Mouse (Mus musculus) limb, embryonic 14.5 days (tissue): ENCODE data around the gene Gm20388. TPM values are rescaled to one million over a fixed set of nuclear protein-coding genes. Genes with fewer than 3 reads are reported as not detected.
A peak's percentile ranks its signal among the peaks of the same experiment; 100 is the strongest.

Source experiments
- ATAC-seq: fragments of 200-750 bp; cut with Nextera tagmentation; 2 replicates; pipeline ENCODE4 v1.8.0; 2017; ENCODE audit warnings: low read depth, moderate number of reproducible peaks, moderate TSS enrichment; ENCODE audit not compliant: low FRiP score
- DNase-seq: peaks from one replicate; pipeline ENCODE4 v3.0.0-alpha.2; 2015; ENCODE audit warnings: low spot score
- H3K27ac ChIP-seq: fragments of 300-500 bp; sonication (generic); replicated peaks from 2 replicates; pipeline ENCODE4 v1.5.1; 2014; ENCODE audit warnings: low read depth, mild to moderate bottlenecking, low read length, moderate library complexity, mixed read lengths
- H3K27me3 ChIP-seq: fragments of 300-500 bp; sonication (generic); 2 replicates; pipeline ENCODE4 v1.6.1; 2014; ENCODE audit warnings: low read length, mixed read lengths; ENCODE audit not compliant: control insufficient read depth, insufficient read depth
- H3K36me3 ChIP-seq: fragments of 300-500 bp; sonication (generic); 2 replicates; pipeline ENCODE4 v1.6.1; 2014; ENCODE audit warnings: mild to moderate bottlenecking, low read length, moderate library complexity, mixed read lengths; ENCODE audit not compliant: control insufficient read depth, insufficient read depth
- H3K4me1 ChIP-seq: fragments of 300-500 bp; sonication (generic); 2 replicates; pipeline ENCODE4 v1.6.1; 2014; ENCODE audit warnings: antibody characterized with exemption, low read length, mixed read lengths; ENCODE audit not compliant: control insufficient read depth, insufficient read depth
- H3K4me2 ChIP-seq: fragments of 300-500 bp; sonication (generic); replicated peaks from 2 replicates; pipeline ENCODE4 v1.6.1; 2014; ENCODE audit warnings: low read depth, mild to moderate bottlenecking, low read length, moderate library complexity; ENCODE audit not compliant: severe bottlenecking
- H3K4me3 ChIP-seq: fragments of 300-500 bp; sonication (generic); replicated peaks from 2 replicates; pipeline ENCODE4 v1.5.1; 2014; ENCODE audit warnings: low read length
- H3K9ac ChIP-seq: fragments of 300-500 bp; sonication (generic); 2 replicates; pipeline ENCODE4 v1.6.1; 2014; ENCODE audit warnings: mild to moderate bottlenecking, low read depth, low read length, moderate library complexity; ENCODE audit not compliant: severe bottlenecking
- H3K9me3 ChIP-seq: fragments of 300-500 bp; sonication (generic); 2 replicates; pipeline ENCODE4 v1.6.1; 2016; ENCODE audit warnings: low read length; ENCODE audit not compliant: control insufficient read depth
- POLR2A ChIP-seq: fragments of 200-500 bp; IDR thresholded peaks from 2 replicates; pipeline ENCODE4 v1.8.0; 2012; ENCODE audit warnings: inconsistent platforms, mild to moderate bottlenecking, moderate library complexity, borderline replicate concordance; ENCODE audit not compliant: insufficient read depth, insufficient read length; ENCODE audit errors: extremely low read depth
- WGBS: fragments of 180-500 bp; shearing (Covaris S2); extraction: QIAGEN DNeasy Blood & Tissue Kit; methylation state at CpG from one replicate; pipeline ENCODE4 v1.1.7; 2014; 5-methylcytosine and 5-hydroxymethylcytosine counted together
- polyA plus RNA-seq, 2 experiments: library from polyadenylated mRNA; depleted of rRNA in 1 of 2; stranded (reverse) in 1 of 2; unstranded in 1 of 2; fragments of >200 nt; fragmentation: Nextera tagmentation in 1 of 2; extraction: Ambion mirVana in 1 of 2; gene quantifications; 2 replicates each; pipeline versions ENCODE4 v1.2.1 to v1.2.3; 2012 to 2014

Gene Gm20388
- polyA plus RNA-seq, 2 experiments = 1.9 to 49.9 TPM

- Histone ChIP-seq H3K4me3 (no peak overlapping the region), H3K9me3 (no peaks in the 10 kb centered on the region), H3K27ac (peak overlapping the region; percentile 63), H3K4me2 (no peak overlapping the region), H3K9ac (no peak overlapping the region; the same call in 1 of the 2 replicates), H3K36me3 (no peaks in the 10 kb centered on the region), H3K27me3 (no peaks in the 10 kb centered on the region), H3K4me1 (peaks cover 8% of the 10 kb centered on the region)
- WGBS = 20% methylated on average over 6 of the region's 6 CpGs
- ATAC-seq (peak; percentile 80), DNase-seq (peak; percentile 80)
- TF ChIP-seq POLR2A = no peak
These were observed 2626.4 kb downstream of the Gm20388 start for GRCm38 (mm10) chr8:122537033-122537432.

GRCm38 (mm10) chr8:122537812-122538211, 2627.2 kb downstream of the Gm20388 start:
- DNase-seq (no peak), ATAC-seq (no peak)
- no peaks in the 10 kb centered on the region for H3K9me3 ChIP-seq
- WGBS = 80% methylated on average over 2 of the region's 2 CpGs
- H3K4me3 ChIP-seq = no peak overlapping the region
- H3K9ac ChIP-seq = no peak overlapping the region
- no peak for TF ChIP-seq POLR2A
- H3K4me2 ChIP-seq = no peak overlapping the region
- no peaks in the 10 kb centered on the region for H3K27me3 ChIP-seq
- no peaks in the 10 kb centered on the region for H3K36me3 ChIP-seq
- peaks cover 8% of the 10 kb centered on the region for H3K4me1 ChIP-seq
- H3K27ac ChIP-seq = no peak overlapping the region

GRCm38 (mm10) chr8:122538310-122539076, 2627.9 kb downstream of the Gm20388 start:
- H3K36me3 ChIP-seq = 0 out of 2 replicates have a peak, but pooled peaks cover 4% of the 10 kb centered on the region
- H3K27ac ChIP-seq = no peak overlapping the region
- H3K4me2 ChIP-seq = no peak overlapping the region
- 89% methylated on average over 9 of the region's 9 CpGs for WGBS
- TF ChIP-seq POLR2A = no peak
- DNase-seq = no peak
- no peaks in the 10 kb centered on the region for H3K9me3 ChIP-seq
- no peak overlapping the region for H3K4me3 ChIP-seq
- H3K9ac ChIP-seq = no peak overlapping the region
- H3K27me3 ChIP-seq = no peaks in the 10 kb centered on the region
- ATAC-seq = no peak
- H3K4me1 ChIP-seq = peaks cover 8% of the 10 kb centered on the region

- Histone ChIP-seq H3K4me3 (no peak overlapping the region), H3K27ac (no peak overlapping the region), H3K27me3 (no peaks in the 10 kb centered on the region), H3K4me2 (no peak overlapping the region), H3K4me1 (peaks cover 22% of the 10 kb centered on the region), H3K9me3 (no peaks in the 10 kb centered on the region), H3K9ac (no peak overlapping the region), H3K36me3 (0 out of 2 replicates have a peak, but pooled peaks cover 6% of the 10 kb centered on the region)
- 79% methylated on average over 8 of the region's 8 CpGs for whole genome bisulfite sequencing
- DNase-seq = no peak
- TF ChIP-seq POLR2A = no peak
- peak; percentile 18; the same call in 1 of the 2 replicates for ATAC-seq
These were observed 2633.5 kb downstream of the Gm20388 start for GRCm38 (mm10) chr8:122544138-122544537.

- TF ChIP-seq POLR2A = no peak
- Histone ChIP-seq H3K4me3 (no peak overlapping the region), H3K4me2 (no peak overlapping the region), H3K27me3 (no peaks in the 10 kb centered on the region), H3K9me3 (no peaks in the 10 kb centered on the region), H3K27ac (no peak overlapping the region), H3K9ac (no peak overlapping the region), H3K36me3 (0 out of 2 replicates have a peak, but pooled peaks cover 6% of the 10 kb centered on the region), H3K4me1 (peaks cover 34% of the 10 kb centered on the region)
- 85% methylated on average over 6 of the region's 7 CpGs for WGBS
- no peak for ATAC-seq
- no peak for DNase-seq
These were observed 2635.6 kb downstream of the Gm20388 start for GRCm38 (mm10) chr8:122546066-122546755.
